Mouse (Mus musculus): Measurements from ENCODE around the gene Gab1. TPM values are rescaled to one million over a fixed set of nuclear protein-coding genes. Genes with fewer than 3 reads are reported as not detected.
"Not testable (repeated sequence)": the region's sequence is repeated elsewhere in the genome, so short reads cannot be mapped to it uniquely, and the experiment has no call there.

Gab1 gene
- polyA plus RNA-seq, 1 experiment = 25.9 TPM

- H3K27ac ChIP-seq (ENCODE audit: insufficient read depth, low read length) = no peak overlapping the region
- H3K4me1 ChIP-seq (ENCODE audit: control insufficient read depth, insufficient read depth, low read length) = no peaks in the 10 kb centered on the region
- H3K4me3 ChIP-seq (ENCODE audit: insufficient read depth, low read length) = no peak overlapping the region
- TF ChIP-seq POLR2A (IDR thresholded peaks at IDR 0.05; ENCODE audit: extremely low read depth, insufficient read depth, low read length) = no peak
- no peak for TF ChIP-seq CTCF (IDR thresholded peaks at IDR 0.05; ENCODE audit: extremely low read depth, insufficient read depth, low read length)
Observed at GRCm38 (mm10) chr8:80749091-80749490, 131.2 kb downstream of the Gab1 start.

DNA sequence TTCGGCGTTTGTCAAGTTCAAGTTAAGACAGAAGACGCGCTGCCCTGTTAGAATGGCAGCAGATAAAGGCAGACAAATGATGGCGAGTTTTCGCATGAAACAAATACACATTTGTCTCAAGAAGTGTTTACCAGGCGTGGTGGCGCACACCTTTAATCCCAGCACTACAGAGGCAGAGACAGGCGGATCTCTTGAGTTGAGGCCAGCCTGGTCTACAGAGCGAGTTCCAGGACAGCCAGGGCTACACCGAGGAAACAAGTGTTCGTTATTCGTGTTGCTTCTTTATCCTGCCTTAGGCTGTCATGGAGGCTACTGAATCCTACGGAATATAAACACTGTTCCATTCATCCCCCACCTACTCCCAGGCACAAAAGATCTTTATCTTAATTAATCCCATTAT, 140.4 kb downstream of the Gab1 start:
- peak overlapping the region; percentile 93 for H3K27ac ChIP-seq (ENCODE audit: insufficient read depth, low read length)
- H3K4me3 ChIP-seq (ENCODE audit: insufficient read depth, low read length) = peak overlapping the region; percentile 82
- no peaks in the 10 kb centered on the region; the same call in 1 of the 2 replicates for H3K4me1 ChIP-seq (ENCODE audit: control insufficient read depth, insufficient read depth, low read length)
- no peak for TF ChIP-seq CTCF (IDR thresholded peaks at IDR 0.05; ENCODE audit: extremely low read depth, insufficient read depth, low read length)
- no peak for TF ChIP-seq POLR2A (IDR thresholded peaks at IDR 0.05; ENCODE audit: extremely low read depth, insufficient read depth, low read length)

DNA sequence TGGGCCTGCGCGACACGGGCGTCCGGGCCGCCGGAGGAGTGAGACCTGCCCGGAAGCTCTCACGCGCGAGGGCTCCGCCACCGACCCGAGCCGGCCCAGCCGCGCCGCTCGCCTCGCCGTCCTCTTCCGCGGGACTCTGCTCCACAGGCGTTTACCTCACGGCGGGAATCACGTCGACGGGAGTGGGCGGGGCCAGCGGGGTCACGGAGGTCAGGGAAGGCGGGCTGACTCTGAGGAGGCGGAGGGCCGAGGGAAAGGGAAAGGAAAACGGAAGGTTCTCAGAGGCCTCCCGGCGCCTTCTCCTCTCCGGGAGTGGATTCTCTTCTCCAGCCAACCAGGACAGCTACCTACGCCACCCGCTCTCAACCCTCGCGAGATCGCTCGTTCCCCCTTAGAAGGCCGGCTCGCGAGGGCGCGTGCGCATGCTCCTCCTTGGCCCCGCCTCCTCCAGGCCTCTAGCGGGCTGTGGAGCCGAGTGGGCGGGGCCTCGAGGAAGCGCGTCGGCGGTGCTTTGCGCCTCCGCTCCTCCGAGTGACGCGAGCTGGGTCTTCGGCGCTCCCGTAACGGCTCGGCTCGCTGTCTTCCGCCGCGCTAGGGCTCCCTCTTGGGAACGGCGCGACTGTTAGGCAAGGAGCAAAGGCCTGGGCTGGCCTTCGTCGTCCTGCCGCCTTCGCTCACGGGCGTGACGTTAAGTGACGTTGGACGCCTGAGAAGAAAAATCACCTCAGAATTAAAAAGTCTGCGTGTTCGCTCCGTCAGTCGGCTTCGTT, 141.0 kb downstream of the Gab1 start, which contains the start of gene Smarca5:
TSS of gene Smarca5 (minus strand) at position 343 of the 770 bp plus-strand sequence.
- Histone ChIP-seq H3K4me3 (ENCODE audit: insufficient read depth, low read length) (peak within 1 kb of the TSS; percentile 82), H3K27ac (ENCODE audit: insufficient read depth, low read length) (peak within 1 kb of the TSS; percentile 98)
- H3K4me1 ChIP-seq (ENCODE audit: control insufficient read depth, insufficient read depth, low read length) = not testable (repeated sequence)
- TF ChIP-seq POLR2A (IDR thresholded peaks at IDR 0.05; ENCODE audit: extremely low read depth, insufficient read depth, low read length) = peak; percentile 65

DNA sequence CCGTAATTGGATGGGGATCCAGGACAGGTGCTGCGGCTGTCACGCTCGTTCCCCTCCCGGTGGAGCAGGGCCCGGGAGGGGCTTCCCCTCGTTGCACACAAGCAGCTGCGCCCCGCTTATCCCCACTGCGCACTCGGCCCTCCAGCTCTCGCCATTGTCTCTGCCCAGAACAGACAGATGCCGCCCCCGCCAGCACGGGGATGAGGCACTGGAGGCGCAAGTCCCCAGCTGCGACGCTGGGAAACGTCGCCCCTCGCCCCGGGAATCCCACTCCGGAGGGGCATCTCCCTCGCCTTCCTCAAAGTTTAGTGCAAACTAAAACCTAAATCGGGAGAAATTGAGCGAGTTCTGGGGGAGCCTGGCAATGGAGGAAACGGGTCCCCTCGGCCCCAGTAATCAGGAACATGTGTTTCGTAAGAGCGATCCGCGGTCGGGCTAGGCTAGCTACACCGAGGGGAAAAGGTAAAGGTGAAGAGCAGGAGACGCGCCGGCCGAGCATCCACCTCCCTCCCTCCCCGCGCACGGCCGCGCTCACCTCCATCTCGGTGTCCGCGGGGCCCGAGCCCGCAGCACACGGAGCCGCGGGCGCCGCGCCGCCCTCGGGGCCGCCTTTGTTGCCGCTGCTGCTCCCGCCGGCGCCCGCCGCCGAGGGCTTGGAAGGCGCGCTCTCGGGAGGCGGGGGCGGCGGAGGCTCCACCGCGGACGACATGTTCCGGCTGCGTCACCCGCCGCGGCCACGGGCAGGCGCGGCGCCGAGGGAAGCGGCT, 141.7 kb downstream of the Gab1 start:
- TF ChIP-seq CTCF (IDR thresholded peaks at IDR 0.05; ENCODE audit: extremely low read depth, insufficient read depth, low read length) (no peak), POLR2A (IDR thresholded peaks at IDR 0.05; ENCODE audit: extremely low read depth, insufficient read depth, low read length) (no peak)
- H3K27ac ChIP-seq (ENCODE audit: insufficient read depth, low read length) = peak overlapping the region; percentile 98
- H3K4me3 ChIP-seq (ENCODE audit: insufficient read depth, low read length) = peak overlapping the region; percentile 82
- H3K4me1 ChIP-seq (ENCODE audit: control insufficient read depth, insufficient read depth, low read length) = no peaks in the 10 kb centered on the region; the same call in 1 of the 2 replicates

GRCm38 (mm10) chr8:80738046-80738387, 142.3 kb downstream of the Gab1 start:
- Histone ChIP-seq H3K4me1 (ENCODE audit: control insufficient read depth, insufficient read depth, low read length) (no peaks in the 10 kb centered on the region; the same call in 1 of the 2 replicates), H3K4me3 (ENCODE audit: insufficient read depth, low read length) (peak overlapping the region; percentile 82), H3K27ac (ENCODE audit: insufficient read depth, low read length) (peak overlapping the region; percentile 98)
- TF ChIP-seq CTCF (IDR thresholded peaks at IDR 0.05; ENCODE audit: extremely low read depth, insufficient read depth, low read length) (no peak), POLR2A (IDR thresholded peaks at IDR 0.05; ENCODE audit: extremely low read depth, insufficient read depth, low read length) (no peak)

GRCm38 (mm10) chr8:80732326-80732725, 148.0 kb downstream of the Gab1 start:
- H3K4me1 ChIP-seq (ENCODE audit: control insufficient read depth, insufficient read depth, low read length) = no peaks in the 10 kb centered on the region
- no peak overlapping the region for H3K4me3 ChIP-seq (ENCODE audit: insufficient read depth, low read length)
- TF ChIP-seq CTCF (IDR thresholded peaks at IDR 0.05; ENCODE audit: extremely low read depth, insufficient read depth, low read length) (no peak), POLR2A (IDR thresholded peaks at IDR 0.05; ENCODE audit: extremely low read depth, insufficient read depth, low read length) (no peak)
- H3K27ac ChIP-seq (ENCODE audit: insufficient read depth, low read length) = no peak overlapping the region

- TF ChIP-seq CTCF (IDR thresholded peaks at IDR 0.05; ENCODE audit: extremely low read depth, insufficient read depth, low read length) (no peak), POLR2A (IDR thresholded peaks at IDR 0.05; ENCODE audit: extremely low read depth, insufficient read depth, low read length) (no peak)
- Histone ChIP-seq H3K27ac (ENCODE audit: insufficient read depth, low read length) (no peak overlapping the region), H3K4me3 (ENCODE audit: insufficient read depth, low read length) (no peak overlapping the region), H3K4me1 (ENCODE audit: control insufficient read depth, insufficient read depth, low read length) (no peaks in the 10 kb centered on the region)
Observed at GRCm38 (mm10) chr8:80714461-80714860, 165.9 kb downstream of the Gab1 start.

Other genes with a start within 250 kb of the Gab1 start
- gene Smarca5, start 141.0 kb downstream of the Gab1 start, polyA plus RNA-seq (2012; rRNA removed) = 17.6 and 17.9 TPM in 2 replicates
- 11.4 TPM in 2 replicates for gene Usp38, start 134.4 kb upstream of the Gab1 start, polyA plus RNA-seq (2012; rRNA removed)

Measured in cortical plate, adult 2 months (tissue).